Mouse (Mus musculus): ENCODE results near the gene Tbrg1.

GRCm38 (mm10) chr9:37625641-37626040 lies 31.5 kb downstream of the Tbrg1 start:
- TF ChIP-seq POLR2A (IDR thresholded peaks at IDR 0.05; ENCODE audit: insufficient read depth, low read depth, low read length) (no peak), CTCF (IDR thresholded peaks at IDR 0.05) (no peak), EP300 (IDR thresholded peaks at IDR 0.05; ENCODE audit: insufficient read depth, low read depth, low read length) (no peak)

Measured in heart, adult 2 months (tissue).